Mouse (Mus musculus) liver, adult 2 months (tissue): ENCODE results near the gene Odf2. TPM values are rescaled to one million over a fixed set of nuclear protein-coding genes. Genes with fewer than 3 reads are reported as not detected.

Source experiments
- DNase-seq: peaks from one replicate; pipeline ENCODE4 v3.0.0-alpha.2; 2011; ENCODE audit warnings: low read depth, low spot score; ENCODE audit errors: extremely low read depth
- H3K27ac ChIP-seq: fragments of 200-500 bp; replicated peaks from 2 replicates; pipeline ENCODE4 v1.5.1; 2012; ENCODE audit warnings: low read depth, mild to moderate bottlenecking, control low read depth, inconsistent platforms, low read length; ENCODE audit not compliant: insufficient read depth
- H3K27me3 ChIP-seq: fragments of 200-500 bp; 2 replicates; pipeline ENCODE4 v1.6.1; 2012; ENCODE audit warnings: mild to moderate bottlenecking, moderate library complexity, low read length, inconsistent platforms; ENCODE audit not compliant: control insufficient read depth, insufficient read depth
- H3K36me3 ChIP-seq: fragments of 200-500 bp; 2 replicates; pipeline ENCODE4 v1.6.1; 2012; ENCODE audit warnings: low read length, inconsistent platforms; ENCODE audit not compliant: control insufficient read depth, insufficient read depth
- H3K4me1 ChIP-seq: fragments of 200-500 bp; 2 replicates; pipeline ENCODE4 v1.6.1; 2011; ENCODE audit warnings: low read length; ENCODE audit not compliant: control insufficient read depth, insufficient read depth
- H3K4me3 ChIP-seq: fragments of 200-500 bp; 2 replicates; pipeline ENCODE4 v1.5.1; 2011; ENCODE audit warnings: low read depth, mild to moderate bottlenecking, control low read depth, low read length, moderate library complexity; ENCODE audit not compliant: insufficient read depth
- H3K79me2 ChIP-seq: fragments of 200-500 bp; 2 replicates; pipeline ENCODE4 v1.6.1; 2012; ENCODE audit warnings: inconsistent platforms, mild to moderate bottlenecking, low read length, moderate library complexity; ENCODE audit not compliant: control insufficient read depth, insufficient read depth
- H3K9ac ChIP-seq: fragments of 200-500 bp; 2 replicates; pipeline ENCODE4 v1.6.1; 2012; ENCODE audit warnings: low read depth, mild to moderate bottlenecking, control low read depth, inconsistent platforms, low read length
- CTCF ChIP-seq: fragments of 200-500 bp; IDR thresholded peaks from 2 replicates; pipeline ENCODE4 v1.5.1; 2011; ENCODE audit warnings: low read depth, low read length, control low read depth
- POLR2A ChIP-seq: fragments of 200-500 bp; IDR thresholded peaks from 2 replicates; pipeline ENCODE4 v1.6.1; 2011; ENCODE audit warnings: low read length, control low read depth; ENCODE audit not compliant: insufficient read depth; ENCODE audit errors: extremely low read depth
- WGBS: fragments of 180-500 bp; shearing (Covaris S2); methylation state at CpG from one replicate; pipeline ENCODE4 v1.1.7; 2018; 5-methylcytosine and 5-hydroxymethylcytosine counted together
- polyA plus RNA-seq: library from polyadenylated mRNA; depleted of rRNA; stranded (reverse); fragments of >200 nt; gene quantifications from 2 replicates; pipeline ENCODE4 v1.2.3, GENCODE M21; 2012
- total RNA-seq: library from RNA; depleted of rRNA; stranded (reverse); fragments of >200 nt; gene quantifications from 2 replicates; pipeline ENCODE4 v1.2.3, GENCODE M21; 2014

Odf2 gene
- total and polyA plus RNA-seq, 2 experiments = 6.4 to 7.0 TPM

- Histone ChIP-seq H3K27ac (peak within 1 kb of the TSS; percentile 77), H3K9ac (peak within 1 kb of the TSS; percentile 96), H3K27me3 (no peaks in the 10 kb centered on the region), H3K4me1 (peaks cover 3% of the 10 kb centered on the region), H3K79me2 (no peaks in the 10 kb centered on the region), H3K36me3 (peaks cover 13% of the 10 kb centered on the region), H3K4me3 (peak within 1 kb of the TSS; percentile 95)
- TF ChIP-seq CTCF = peak; percentile 71
- peak; percentile 44; the same call in 1 of the 2 replicates for TF ChIP-seq POLR2A
- WGBS = 3% methylated on average over 44 of the region's 44 CpGs
- DNase-seq = peak; percentile 78
These were observed 46.0 kb downstream of the Odf2 start, which contains the start of gene Gle1 for GRCm38 (mm10) chr2:29934906-29935599. Gene Gle1, plus strand, starts transcription at chr2:29935426.

GRCm38 (mm10) chr2:29940073-29940472, 51.1 kb downstream of the Odf2 start:
- Histone ChIP-seq H3K4me3 (no peak overlapping the region), H3K4me1 (peaks cover 16% of the 10 kb centered on the region), H3K79me2 (no peaks in the 10 kb centered on the region), H3K27ac (no peak overlapping the region), H3K9ac (no peak overlapping the region), H3K27me3 (no peaks in the 10 kb centered on the region), H3K36me3 (peaks cover 33% of the 10 kb centered on the region)
- no peak for DNase-seq
- TF ChIP-seq CTCF = no peak
- TF ChIP-seq POLR2A = no peak
- WGBS = 86% methylated on average over 9 of the region's 9 CpGs

GRCm38 (mm10) chr2:29940826-29941225, 51.8 kb downstream of the Odf2 start:
- H3K79me2 ChIP-seq = no peaks in the 10 kb centered on the region
- H3K4me3 ChIP-seq = no peak overlapping the region
- DNase-seq = no peak
- peaks cover 33% of the 10 kb centered on the region for H3K36me3 ChIP-seq
- no peak overlapping the region for H3K27ac ChIP-seq
- 93% methylated on average over 7 of the region's 7 CpGs for WGBS
- no peaks in the 10 kb centered on the region for H3K27me3 ChIP-seq
- H3K4me1 ChIP-seq = peaks cover 22% of the 10 kb centered on the region
- TF ChIP-seq CTCF = no peak
- no peak overlapping the region for H3K9ac ChIP-seq

GRCm38 (mm10) chr2:29944723-29945122, 55.7 kb downstream of the Odf2 start:
- H3K9ac ChIP-seq = peak overlapping the region; percentile 53
- H3K27me3 ChIP-seq = no peaks in the 10 kb centered on the region
- peaks cover 21% of the 10 kb centered on the region for H3K4me1 ChIP-seq
- peaks cover 33% of the 10 kb centered on the region for H3K36me3 ChIP-seq
- TF ChIP-seq CTCF (no peak), POLR2A (no peak)
- no peak overlapping the region for H3K4me3 ChIP-seq
- peak overlapping the region; percentile 99 for H3K27ac ChIP-seq
- H3K79me2 ChIP-seq = no peaks in the 10 kb centered on the region
- WGBS = 0% methylated on average over 1 of the region's 1 CpGs
- peak; percentile 94 for DNase-seq

GRCm38 (mm10) chr2:29948896-29949295, 59.9 kb downstream of the Odf2 start:
- H3K9ac ChIP-seq = no peak overlapping the region
- no peak for TF ChIP-seq CTCF
- TF ChIP-seq POLR2A = no peak
- H3K4me3 ChIP-seq = no peak overlapping the region
- H3K27me3 ChIP-seq = no peaks in the 10 kb centered on the region
- 26% methylated on average over 5 of the region's 5 CpGs for WGBS
- H3K27ac ChIP-seq = no peak overlapping the region
- H3K36me3 ChIP-seq = peaks cover 38% of the 10 kb centered on the region
- H3K79me2 ChIP-seq = no peaks in the 10 kb centered on the region
- peak; percentile 50 for DNase-seq
- peaks cover 16% of the 10 kb centered on the region for H3K4me1 ChIP-seq

- Histone ChIP-seq H3K4me3 (no peak overlapping the region), H3K27me3 (no peaks in the 10 kb centered on the region), H3K4me1 (no peaks in the 10 kb centered on the region), H3K27ac (no peak overlapping the region), H3K9ac (no peak overlapping the region), H3K79me2 (peaks cover 6% of the 10 kb centered on the region), H3K36me3 (peaks cover 15% of the 10 kb centered on the region; the same call in 1 of the 2 replicates)
- TF ChIP-seq CTCF (no peak), POLR2A (no peak)
- WGBS = 93% methylated on average over 7 of the region's 7 CpGs
- DNase-seq = no peak
These were observed 72.2 kb downstream of the Odf2 start for GRCm38 (mm10) chr2:29961246-29961645.
